Mouse (Mus musculus) heart, postnatal 4 days (tissue): Measurements from ENCODE around the gene Mcemp1. TPM values are rescaled to one million over a fixed set of nuclear protein-coding genes. Genes with fewer than 3 reads are reported as not detected.

Experiments used
- DNase-seq: peaks from one replicate; pipeline ENCODE4 v3.0.0; 2021
- total RNA-seq, 2 experiments: library from RNA; stranded (reverse); gene quantifications; 2 replicates each; pipeline ENCODE4 v1.2.3; 2021

Mcemp1 gene
- under 1 TPM in 1 of 2 experiments, not detected in 1; 0.23 TPM for total RNA-seq

GRCm38 (mm10) chr8:3665507-3665906, at the start of gene Mcemp1:
Mcemp1 (plus strand) TSS chr8:3665754.
- no peak for DNase-seq

- DNase-seq = peak; percentile 99
Measured at GRCm38 (mm10) chr8:3621199-3621970, 44.2 kb upstream of the Mcemp1 start, which contains the start of the genes Xab2 and Pet100. Xab2 (minus strand) TSS chr8:3621316. Pet100 (plus strand) TSS chr8:3621548.

GRCm38 (mm10) chr8:3622119-3622518, 43.4 kb upstream of the Mcemp1 start:
- DNase-seq = no peak

GRCm38 (mm10) chr8:3625445-3625844, 40.1 kb upstream of the Mcemp1 start, which contains the start of gene Pcp2:
Pcp2 (minus strand) TSS chr8:3625545.
- no peak for DNase-seq

GRCm38 (mm10) chr8:3626971-3627370, 38.6 kb upstream of the Mcemp1 start:
- DNase-seq = no peak

GRCm38 (mm10) chr8:3628014-3628413, 37.5 kb upstream of the Mcemp1 start:
- peak; percentile 38 for DNase-seq

- peak; percentile 60 for DNase-seq
Measured at GRCm38 (mm10) chr8:3630647-3631477, 34.7 kb upstream of the Mcemp1 start, which contains the start of gene Stxbp2. Stxbp2 (plus strand) TSS chr8:3630955.

GRCm38 (mm10) chr8:3631478-3631875, 34.1 kb upstream of the Mcemp1 start:
- DNase-seq = no peak

GRCm38 (mm10) chr8:3645804-3646203, 19.8 kb upstream of the Mcemp1 start:
- peak; percentile 37 for DNase-seq

- no peak for DNase-seq
Measured at GRCm38 (mm10) chr8:3646824-3647531, 18.6 kb upstream of the Mcemp1 start.

- no peak for DNase-seq
Measured at GRCm38 (mm10) chr8:3647561-3647960, 18.0 kb upstream of the Mcemp1 start.

GRCm38 (mm10) chr8:3648268-3648667, 17.3 kb upstream of the Mcemp1 start:
- no peak for DNase-seq

- DNase-seq = no peak
Measured at GRCm38 (mm10) chr8:3648990-3649389, 16.6 kb upstream of the Mcemp1 start.

- DNase-seq = no peak
Measured at GRCm38 (mm10) chr8:3652845-3653244, 12.7 kb upstream of the Mcemp1 start.

GRCm38 (mm10) chr8:3654726-3655508, 10.6 kb upstream of the Mcemp1 start:
- no peak for DNase-seq

- DNase-seq = no peak
Measured at GRCm38 (mm10) chr8:3655526-3655925, 10.0 kb upstream of the Mcemp1 start, which contains the start of gene Retn. Retn (plus strand) TSS chr8:3655770.

GRCm38 (mm10) chr8:3656725-3657381, 8.7 kb upstream of the Mcemp1 start:
- DNase-seq = no peak

GRCm38 (mm10) chr8:3660889-3661288, 4.7 kb upstream of the Mcemp1 start:
- DNase-seq = no peak

GRCm38 (mm10) chr8:3664405-3664804, 1.1 kb upstream of the Mcemp1 start:
- DNase-seq = no peak

- no peak for DNase-seq
Measured at GRCm38 (mm10) chr8:3670388-3670787, 4.8 kb downstream of the Mcemp1 start.

GRCm38 (mm10) chr8:3671980-3672491, 6.5 kb downstream of the Mcemp1 start, which contains the start of gene Fcor:
Fcor (minus strand) TSS chr8:3672362.
- DNase-seq = peak; percentile 84
